Mouse (Mus musculus) liver (tissue): Measurements from ENCODE around the gene Olfr52.
"Not testable (repeated sequence)": the region's sequence is repeated elsewhere in the genome, so short reads cannot be mapped to it uniquely, and the experiment has no call there.

Experiments
- DNase-seq: peaks from one replicate; pipeline ENCODE4 v3.0.0-alpha.2; 2020; ENCODE audit warnings: mixed read lengths

The Olfr52 gene

GRCm38 (mm10) chr2:86185583-86185982 lies at the start of gene Olfr52:
TSS of gene Olfr52 (minus strand) at chr2:86185683.
- DNase-seq, result no peak

DNA sequence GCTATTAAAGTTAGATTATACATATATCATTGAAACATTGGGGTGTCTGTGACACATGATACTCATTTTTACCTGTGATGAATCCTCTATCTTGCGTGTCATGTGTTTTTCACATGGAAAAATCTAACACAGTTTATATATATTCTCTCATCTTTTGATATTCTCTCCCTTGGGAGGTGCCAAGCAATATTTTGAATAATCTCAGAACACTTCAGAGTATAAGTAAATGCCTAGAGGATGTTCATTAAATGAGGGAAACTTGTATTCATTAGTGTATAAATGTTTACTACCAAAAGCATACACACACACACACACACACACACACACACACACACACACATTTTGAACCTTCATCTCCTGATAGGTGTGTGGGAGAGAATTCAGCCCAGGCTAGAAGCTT lies 45.8 kb upstream of the Olfr52 start, which contains the start of gene Olfr1047:
TSS of gene Olfr1047 (minus strand) at position 101 of the 400 bp plus-strand sequence.
- DNase-seq, result no peak

DNA sequence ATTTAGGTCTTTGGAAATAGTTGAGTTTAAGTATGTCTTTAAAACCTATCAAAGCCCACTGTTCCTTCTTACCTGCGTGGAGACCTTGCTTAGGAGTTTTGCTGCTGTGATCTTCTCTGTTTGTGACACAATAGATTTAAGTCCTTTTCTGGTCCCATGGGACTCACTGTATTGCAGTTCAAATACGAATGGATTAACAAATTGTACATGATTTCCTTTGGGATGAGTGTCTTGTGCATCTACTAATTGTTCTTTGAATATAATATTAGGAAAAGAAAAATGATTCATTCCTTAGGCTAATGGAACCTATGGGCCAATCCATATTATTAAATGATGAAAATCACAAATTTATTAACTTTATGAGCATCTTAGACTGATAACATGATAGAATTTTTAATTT lies 33.7 kb upstream of the Olfr52 start, which contains the start of gene Olfr1046:
TSS of gene Olfr1046 (minus strand) at position 101 of the 400 bp plus-strand sequence.
- no peak for DNase-seq

DNA sequence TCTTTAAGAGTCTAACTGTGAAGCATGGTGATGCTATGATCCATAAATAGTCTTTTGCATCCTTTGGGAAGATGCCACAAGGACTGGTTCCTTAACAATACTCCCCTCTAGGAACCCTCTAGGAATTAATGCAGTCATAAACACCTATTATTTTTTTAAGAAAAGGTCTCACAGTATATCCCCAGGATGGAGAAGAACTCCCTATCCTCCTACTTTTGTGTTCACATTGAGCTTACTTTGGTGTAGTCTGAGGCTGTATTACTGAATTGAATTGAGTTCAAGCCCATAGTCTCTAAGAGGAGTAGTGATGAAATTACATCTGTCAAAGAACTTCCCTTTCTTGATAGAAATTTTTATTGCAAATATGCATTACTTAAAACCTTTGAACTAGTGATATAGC lies 17.4 kb upstream of the Olfr52 start, which contains the start of gene Olfr1045:
TSS of gene Olfr1045 (minus strand) at position 101 of the 400 bp plus-strand sequence.
- DNase-seq, result no peak

DNA sequence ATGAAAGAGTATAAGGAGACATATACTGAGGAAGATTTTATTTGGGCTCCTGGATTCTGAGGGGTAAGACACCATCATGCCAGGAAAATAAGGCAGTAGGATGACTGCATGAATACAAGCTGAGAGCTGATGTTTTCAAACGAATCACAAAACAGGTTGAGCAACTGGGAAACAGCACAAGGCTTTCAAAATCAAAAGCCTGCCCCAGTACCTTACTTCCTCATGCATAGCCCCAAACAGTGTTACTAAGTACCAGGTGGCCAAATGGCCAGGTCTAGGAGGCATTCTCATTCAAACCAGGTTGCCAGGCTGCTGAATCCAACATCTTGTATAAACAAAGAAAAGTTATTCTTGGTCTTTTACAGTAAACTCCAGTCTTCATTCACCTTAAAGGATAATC lies 10.4 kb upstream of the Olfr52 start:
- no peak for DNase-seq

DNA sequence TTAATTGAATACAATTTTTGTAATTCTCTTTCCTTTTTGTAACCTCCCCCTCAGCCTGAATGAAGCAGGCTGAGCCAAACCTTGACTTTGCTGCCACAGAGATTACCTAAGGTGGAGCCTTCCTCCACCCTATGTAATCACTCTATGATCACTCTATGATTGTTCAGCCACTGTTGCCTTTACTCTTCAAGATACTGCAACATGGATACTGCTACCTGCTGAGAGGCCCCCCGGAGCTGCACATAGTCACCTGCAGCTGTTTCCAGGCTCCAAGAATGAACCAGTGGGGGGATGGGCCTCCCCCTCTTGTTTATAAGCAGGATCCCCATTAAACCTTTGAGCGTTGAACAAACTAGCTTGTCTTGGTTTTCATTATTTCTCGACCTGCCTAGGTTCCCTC lies 5.5 kb downstream of the Olfr52 start:
- no peak for DNase-seq

- DNase-seq, result no peak
Observed at GRCm38 (mm10) chr2:86177720-86178119, 7.8 kb downstream of the Olfr52 start, which contains the start of gene Olfr1044. TSS of gene Olfr1044 (minus strand) at chr2:86177820.

GRCm38 (mm10) chr2:86175422-86175821 lies 10.1 kb downstream of the Olfr52 start:
- not testable (repeated sequence) for DNase-seq

- no peak for DNase-seq
Observed at GRCm38 (mm10) chr2:86167422-86167821, 18.1 kb downstream of the Olfr52 start, which contains the start of gene Olfr1043. TSS of gene Olfr1043 (minus strand) at chr2:86167522.

GRCm38 (mm10) chr2:86161738-86162137 lies 23.7 kb downstream of the Olfr52 start, which contains the start of gene Olfr1042:
TSS of gene Olfr1042 (minus strand) at chr2:86161838.
- DNase-seq, result no peak

GRCm38 (mm10) chr2:86146632-86147031 lies 38.9 kb downstream of the Olfr52 start, which contains the start of gene Olfr1040:
TSS of gene Olfr1040 (minus strand) at chr2:86146732.
- no peak for DNase-seq

- no peak for DNase-seq
Observed at GRCm38 (mm10) chr2:86135828-86136227, 49.7 kb downstream of the Olfr52 start, which contains the start of gene Olfr1039. TSS of gene Olfr1039 (minus strand) at chr2:86135928.
